Mouse (Mus musculus): ENCODE measurements around the gene Klf14.

Gene Klf14

DNA sequence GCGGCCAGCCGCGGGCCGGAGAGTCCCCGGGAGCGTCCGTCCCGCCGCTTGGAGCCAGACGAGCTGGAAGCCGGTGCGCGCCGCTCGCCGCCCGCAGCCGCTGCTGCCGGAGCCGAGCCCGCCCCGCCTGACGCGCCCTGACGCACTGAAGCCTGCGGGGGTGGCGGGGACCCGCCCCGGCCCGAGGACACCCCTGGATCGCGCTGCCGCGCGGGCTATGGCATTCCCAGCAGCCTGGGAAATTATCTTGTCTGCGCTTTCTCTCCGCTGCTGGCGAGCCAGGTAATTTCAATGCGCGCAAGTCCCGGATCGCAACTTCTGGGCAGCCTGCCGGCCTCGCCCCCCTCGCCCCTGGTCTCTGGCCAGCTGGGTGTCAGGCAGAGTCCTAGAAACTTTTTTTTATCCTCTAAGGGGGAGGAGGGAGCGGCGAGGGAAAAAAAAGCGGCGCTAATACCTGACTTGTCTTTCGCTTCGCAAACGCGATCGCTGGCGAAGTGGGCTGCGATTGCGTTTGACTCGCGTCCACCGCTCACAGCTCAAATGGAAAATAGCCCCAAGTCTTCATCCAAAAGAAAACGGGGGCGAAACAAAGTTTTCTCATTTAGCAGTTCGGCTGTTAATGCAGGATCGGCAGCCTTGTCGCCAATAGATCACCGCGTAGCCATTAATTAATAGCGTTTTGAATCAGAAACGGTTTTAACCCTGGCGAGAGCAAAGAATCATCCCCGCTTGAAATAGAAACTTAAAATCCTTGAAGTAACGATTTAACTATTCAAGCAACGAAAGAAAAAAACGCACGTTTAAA is at the start of gene Klf14:
Gene Klf14, minus strand, starts transcription at position 343 of the 805 bp plus-strand sequence.
- no peak for DNase-seq

DNA sequence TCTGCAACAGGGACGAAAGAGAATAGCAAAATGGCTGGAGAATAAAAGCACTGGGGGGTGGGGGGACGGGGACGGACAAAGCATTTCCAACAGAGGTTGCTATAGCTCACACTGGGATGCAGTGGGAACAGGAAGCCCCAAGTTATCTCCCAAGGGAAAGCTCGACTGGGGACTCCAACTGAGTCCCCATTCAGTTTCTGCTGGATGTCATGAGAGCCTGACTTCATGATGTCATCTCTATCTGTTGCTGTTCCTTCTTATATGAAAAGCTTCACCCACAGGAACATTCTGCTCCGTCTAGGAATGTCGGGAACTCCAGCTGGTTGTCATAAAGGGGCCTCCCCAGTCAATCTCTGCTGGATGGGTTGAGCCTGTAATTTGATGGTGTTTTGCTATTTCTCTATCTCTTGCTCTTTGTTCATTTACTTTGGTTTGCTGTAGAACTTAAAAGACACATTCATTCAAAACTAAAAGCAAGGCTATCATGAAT is 47.3 kb upstream of the Klf14 start:
- no peak for DNase-seq

DNA sequence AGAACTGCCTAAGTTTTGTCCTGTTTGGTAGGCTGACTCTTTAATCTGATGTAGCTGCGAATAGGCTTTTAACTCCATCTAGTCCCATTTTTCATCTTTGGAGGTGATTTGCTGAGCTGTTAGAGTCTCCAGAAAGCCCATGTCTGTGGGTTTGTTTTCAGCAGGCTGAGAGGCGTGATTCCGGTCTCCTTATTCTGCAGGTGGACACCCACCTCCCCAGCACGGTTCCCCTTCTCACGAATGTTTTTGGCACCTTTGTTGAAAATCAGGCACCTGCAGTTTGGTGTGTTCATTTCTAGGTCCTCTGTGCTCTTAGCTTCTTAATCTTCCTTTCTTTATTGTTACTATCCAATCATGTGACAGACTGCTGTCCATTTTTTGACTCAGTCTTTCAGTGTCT is 27.5 kb upstream of the Klf14 start:
- DNase-seq, result no peak

DNA sequence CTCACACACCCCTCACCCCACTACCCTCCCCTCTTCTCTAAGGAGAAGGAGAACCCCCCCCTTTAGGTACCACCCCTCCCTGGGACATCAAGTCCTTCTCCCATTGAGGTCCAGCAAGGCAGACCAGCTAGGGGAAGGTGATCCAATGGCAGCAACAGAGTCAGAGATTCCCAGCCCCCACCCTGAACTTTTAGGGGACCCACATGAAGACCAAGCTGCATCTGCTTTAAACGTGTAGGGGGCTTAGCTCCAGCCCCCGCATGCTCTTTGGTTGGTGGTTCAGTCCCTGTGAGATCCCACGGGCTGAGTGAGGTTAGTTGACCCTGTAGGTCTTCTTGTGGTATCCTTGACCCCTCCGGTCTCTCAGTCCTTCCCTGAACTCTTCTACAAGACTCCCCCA is 24.1 kb upstream of the Klf14 start:
- DNase-seq, result no peak

DNA sequence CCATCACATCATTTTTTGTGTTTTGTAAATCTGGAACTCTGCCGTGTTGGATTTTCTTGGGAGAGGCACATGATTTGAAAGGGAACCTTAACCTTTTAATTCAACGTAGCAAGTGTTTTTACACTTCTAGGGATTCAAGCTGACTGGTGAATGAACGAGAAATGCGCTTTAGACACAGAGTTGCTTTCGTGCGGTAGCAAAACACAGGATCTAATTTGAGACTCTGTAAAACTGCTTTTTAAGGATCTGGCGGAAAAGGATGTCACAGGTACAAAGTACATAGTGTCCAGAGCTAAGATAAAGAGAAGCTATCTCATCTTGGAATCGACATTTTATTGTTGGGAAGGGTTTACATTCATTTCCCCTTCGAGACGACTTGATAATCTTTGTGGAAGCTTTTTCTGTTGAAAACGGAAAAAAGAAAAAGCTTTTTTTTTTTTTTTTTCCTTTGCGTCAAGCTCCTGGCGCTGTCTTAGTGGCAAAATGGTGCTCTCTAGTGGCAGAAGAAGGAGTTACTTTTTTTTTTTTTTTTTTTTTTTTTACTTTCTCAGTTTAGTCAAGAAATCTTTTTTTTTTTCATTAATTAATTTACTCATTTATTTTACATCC is 23.6 kb upstream of the Klf14 start:
- peak; percentile 14 for DNase-seq

DNA sequence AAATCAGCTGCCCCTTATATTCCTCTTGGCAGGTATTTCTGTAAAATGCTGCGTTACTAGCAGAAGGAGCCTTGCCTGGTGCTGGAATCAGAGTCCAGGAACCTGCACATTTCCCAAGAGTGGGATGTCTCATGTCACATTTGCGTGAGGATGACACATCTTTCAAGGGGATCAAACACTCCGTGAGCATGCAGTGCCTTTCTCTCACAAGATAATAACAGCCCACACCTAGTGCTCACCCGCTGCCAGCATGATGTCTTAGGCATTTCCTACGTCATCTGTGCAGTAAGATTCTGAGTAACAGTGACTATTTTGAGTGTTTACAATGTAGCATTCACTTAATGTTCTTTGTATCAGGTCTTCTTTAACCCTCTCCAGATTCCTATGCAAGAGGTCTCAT is 22.5 kb upstream of the Klf14 start:
- no peak for DNase-seq

DNA sequence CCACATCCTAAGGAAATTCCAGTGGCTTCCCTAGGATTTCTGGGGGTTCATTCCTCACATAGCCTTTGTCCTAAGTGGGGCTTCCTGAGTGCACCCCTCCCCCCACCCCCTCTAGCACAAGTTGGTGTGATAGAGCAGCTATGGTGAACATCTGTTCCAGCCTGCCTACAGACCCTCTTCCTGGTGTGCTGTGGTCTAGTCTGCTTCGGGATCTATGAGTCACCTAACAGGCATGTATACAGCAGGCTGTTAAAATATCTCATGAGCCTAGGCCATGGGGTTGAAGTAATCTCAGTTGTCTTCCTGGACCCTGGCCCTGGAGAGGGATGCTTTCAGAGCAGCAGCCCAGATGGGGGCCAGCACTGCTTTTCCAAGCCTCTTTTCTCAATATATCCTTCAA is 19.7 kb upstream of the Klf14 start:
- DNase-seq, result no peak

DNA sequence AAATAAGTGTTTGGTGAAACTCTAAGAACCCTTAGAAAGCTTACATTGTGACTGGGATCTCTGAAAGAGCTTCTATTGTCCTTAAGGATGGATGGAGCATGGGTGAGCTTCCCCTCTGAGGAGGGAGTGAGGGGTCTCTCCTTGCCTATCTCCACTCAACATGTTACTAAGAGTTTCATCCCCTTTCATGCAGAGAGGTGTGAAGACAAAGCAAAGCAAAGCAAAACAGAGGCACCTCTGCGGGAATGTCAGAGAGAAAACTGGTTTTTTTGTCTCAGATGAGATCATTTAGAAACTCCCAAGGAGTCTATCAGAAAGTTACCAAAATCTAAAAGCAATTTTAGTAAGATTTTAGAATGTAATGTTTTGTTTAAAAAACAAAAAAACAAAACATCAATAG is 13.2 kb upstream of the Klf14 start:
- no peak for DNase-seq

DNA sequence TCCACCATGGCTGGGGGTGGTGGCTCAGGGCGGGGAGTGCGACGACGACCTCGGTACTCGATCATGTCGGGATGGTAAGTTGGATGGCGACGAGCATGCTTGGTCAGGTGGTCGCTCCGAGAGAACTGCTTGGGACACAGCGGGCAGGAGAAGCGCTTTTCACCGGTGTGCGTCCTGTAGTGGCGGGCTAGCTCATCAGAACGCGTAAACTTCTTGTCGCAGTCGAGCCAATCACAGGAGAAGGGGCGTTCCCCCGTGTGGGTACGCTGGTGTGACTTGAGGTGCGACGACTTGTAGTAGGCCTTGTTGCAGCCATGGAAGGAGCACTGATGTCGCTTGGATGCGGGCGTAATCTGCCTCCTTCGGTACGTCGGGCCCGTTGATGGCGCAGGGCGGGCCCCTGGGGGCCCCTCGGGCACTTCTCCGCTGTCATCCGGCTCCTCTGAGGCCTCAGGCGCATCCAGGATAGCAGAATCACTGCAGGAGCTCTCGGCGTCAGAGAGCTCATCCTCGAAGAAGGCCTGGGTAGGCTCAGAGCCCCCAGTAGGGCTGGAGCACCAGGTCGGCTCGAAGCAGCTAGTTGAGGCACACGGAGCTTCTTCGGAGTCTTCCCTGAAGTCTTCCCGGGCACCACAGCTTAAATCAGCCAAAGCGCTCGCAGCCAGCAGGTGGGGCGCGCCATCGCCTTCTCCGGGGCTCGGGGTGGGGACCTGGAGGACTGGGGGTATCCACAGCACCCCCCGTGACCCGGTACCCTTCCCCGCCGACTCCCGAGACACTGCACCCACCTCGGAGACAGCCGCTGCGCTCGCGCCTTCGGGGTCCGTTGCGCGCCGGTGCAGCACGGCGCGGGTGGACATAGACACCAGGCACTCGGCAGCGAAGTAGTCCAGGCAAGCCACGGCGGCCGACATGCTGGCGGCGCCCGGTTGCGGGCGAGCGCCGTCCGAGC is 818 bp downstream of the Klf14 start:
- no peak for DNase-seq

DNA sequence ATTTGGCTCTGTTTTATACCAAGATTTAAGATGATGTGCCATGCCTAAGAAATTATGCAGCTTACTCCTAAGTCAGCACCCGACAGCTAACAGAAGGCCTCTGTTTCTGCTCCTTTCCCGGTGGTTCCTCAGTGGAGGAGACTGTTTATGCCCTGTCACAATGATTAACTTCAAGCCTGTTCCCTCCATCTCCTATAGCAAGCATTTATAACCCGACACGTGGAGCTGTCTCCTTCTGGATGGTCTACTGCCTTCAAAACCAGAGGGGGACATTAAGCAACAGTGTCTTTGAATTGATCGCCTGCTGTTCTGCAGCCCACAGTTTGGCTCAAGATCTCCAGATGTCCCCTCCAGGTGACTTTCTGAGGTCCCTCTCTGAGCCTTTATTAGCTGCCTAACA is 19.6 kb downstream of the Klf14 start:
- no peak for DNase-seq

DNA sequence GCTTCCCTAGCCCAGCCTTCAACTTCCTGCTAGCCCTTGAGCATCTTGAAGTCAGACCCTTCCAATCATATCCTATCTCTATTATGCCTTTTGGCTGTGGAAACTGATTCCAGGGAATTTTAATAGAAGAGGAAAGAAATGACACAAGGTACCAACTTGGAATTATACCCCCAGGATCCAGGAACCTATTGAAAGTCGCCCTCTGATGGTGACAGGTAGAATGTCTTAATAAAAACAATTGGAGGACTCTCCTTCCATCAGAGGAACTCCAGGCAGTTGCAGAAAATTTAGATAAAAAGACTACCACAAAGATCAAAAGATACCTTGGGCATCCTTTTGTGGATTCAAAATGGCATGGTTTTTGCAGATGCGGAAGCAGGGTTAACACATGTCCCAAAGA is 36.1 kb downstream of the Klf14 start:
- DNase-seq, result no peak

DNA sequence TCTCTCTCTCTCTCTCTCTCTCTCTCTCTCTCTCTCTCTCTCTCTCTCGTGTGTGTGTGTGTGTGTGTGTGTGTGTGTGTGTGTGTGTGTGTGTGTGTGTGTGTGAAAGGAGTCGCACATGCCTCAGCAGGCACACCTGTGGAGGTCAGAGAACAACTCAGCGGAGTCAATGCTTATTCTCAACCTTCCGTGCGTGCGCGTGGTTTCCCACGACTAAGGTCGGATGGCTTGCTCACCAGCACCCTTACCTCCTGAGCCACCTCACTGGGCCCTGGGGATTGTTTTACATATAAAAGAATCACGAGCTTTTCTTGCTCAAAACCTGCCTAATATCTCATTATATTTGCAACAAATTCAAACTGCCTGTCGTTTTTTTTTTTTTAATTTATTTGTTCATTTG is 37.1 kb downstream of the Klf14 start:
- no peak for DNase-seq

DNA sequence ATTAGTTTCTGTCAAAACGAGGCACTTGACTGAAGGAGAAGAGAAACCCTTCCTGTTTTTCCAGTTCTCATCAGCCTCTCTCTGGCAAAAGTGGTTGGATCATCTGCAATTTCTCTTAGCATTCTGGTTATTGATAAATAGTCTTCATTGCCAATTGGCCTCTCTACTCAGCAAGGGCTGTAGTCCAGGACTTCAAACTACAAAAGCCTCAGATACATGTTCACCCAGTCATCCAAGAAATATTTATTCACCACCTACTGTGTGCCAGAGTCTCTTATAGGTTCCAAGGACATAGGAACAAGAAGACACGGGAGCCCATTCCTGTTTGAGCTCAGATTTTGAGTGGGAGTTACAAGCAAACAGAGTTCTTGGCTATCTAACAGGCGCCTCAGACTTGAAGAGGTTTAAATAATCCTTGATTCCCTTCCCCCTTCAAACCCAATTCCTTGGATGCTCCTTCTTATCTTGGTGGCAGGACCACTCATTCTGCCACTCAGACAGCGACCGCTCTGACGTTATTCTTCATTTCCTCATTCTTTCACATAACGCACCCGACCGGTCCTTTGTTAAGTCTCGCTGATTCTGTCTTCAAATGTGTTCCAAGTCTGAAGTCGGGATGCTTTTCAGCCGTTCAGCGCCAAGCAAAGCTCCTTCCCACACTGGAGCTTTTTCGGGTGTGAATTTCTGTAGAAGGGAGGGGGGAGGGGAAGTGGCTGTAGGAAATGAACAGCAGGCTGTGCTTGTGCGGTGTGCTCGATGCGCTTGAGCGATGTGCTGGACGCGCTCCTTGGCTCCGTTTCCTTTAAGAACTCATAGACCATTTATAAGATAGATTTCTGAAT is 37.8 kb downstream of the Klf14 start:
- DNase-seq, result no peak

DNA sequence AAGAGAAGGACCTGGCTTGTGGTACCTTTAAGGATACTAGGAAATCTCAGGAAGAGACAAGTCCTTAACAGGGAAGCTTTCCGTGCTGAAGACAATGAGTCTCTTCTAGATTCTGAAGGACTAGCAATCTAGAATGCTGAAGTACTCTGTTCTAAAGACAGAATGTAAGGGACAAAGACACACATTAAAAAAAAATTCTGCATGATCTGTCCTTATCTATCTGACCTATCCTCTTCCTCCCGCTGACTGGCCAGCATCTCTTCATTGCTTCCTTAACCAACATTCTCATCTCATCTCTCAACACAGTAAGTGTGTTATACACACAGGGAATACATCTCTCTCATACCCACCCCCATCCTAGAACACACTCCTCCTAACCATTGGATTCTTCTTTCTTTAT is 43.4 kb downstream of the Klf14 start, which contains the start of gene Tsga13:
Gene Tsga13, minus strand, starts transcription at position 101 of the 400 bp plus-strand sequence.
- DNase-seq, result no peak

DNA sequence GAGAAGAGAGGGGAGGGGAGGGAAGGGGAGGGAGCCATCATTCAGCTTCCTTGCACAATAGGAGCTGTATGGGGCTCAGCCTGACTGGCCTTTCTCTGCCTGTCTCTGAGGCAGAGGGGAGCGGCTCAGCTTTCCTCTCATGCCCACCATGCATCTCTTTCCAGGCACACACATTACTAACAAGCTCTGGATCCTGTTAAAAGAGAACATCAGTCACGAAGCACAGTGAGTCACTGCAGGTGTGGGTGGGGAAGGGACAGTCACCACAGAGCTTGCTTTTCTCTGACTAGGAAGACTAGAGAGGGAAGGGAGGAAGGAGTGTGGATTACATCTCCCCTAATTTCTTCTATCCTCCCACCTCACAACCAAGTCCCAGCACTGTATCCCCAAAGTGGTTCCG is 50.9 kb downstream of the Klf14 start:
- DNase-seq, result no peak

All from cerebellum, adult 9-10 months (tissue).